In the genomic region with DNA sequence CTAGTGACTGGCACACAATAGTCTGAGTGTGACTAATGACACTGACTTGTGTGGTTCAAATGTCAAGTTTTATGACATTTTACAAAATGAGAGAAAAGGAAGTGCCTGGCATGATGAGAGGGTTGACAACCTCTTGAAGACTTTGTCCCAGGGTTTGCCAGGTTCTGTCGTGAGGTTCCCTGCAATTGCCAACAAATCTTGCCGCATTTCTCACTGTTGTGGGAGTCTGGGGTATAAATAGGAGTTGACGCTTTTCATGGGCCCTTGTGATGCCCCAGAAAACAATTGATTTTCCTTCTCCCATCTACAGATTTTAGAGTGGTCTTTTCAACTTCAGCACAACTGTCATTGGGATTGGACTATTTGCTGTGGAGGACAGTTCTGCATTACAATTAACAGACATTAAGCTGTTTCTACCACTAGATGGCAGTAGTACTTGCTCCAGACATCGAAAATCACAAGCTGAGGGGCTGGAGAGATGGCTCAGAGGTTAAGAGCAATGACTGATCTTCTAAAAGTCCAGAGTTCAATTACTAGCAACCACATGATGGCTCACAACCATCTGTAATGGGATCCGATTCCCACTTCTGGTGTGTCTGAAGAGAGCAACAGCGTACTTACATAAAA, we compare ENCODE assay signal across 8 mouse cellular contexts. TPM values are rescaled to one million over a fixed set of nuclear protein-coding genes. Genes with fewer than 3 reads are reported as not detected.
DNase-seq lines count a peak whose midpoint lies in the region; ATAC-seq and TF ChIP-seq lines count a peak whose summit lies in the region.

No protein-coding gene starts in this region.

- no peak for TF ChIP-seq POLR2A in cerebellum, adult 2 months (IDR thresholded peaks at IDR 0.05; ENCODE audit: borderline replicate concordance, insufficient read depth, low read length)

- H3K36me3 ChIP-seq in forebrain, embryonic 10.5 days (replicated peaks): no peaks in the 10 kb centered on the region
- no peaks in the 10 kb centered on the region for H3K36me3 ChIP-seq in forebrain, embryonic 16.5 days (ENCODE audit: control insufficient read depth, insufficient read depth)
- no peaks in the 10 kb centered on the region for H3K36me3 ChIP-seq in midbrain, embryonic 14.5 days (ENCODE audit: control insufficient read depth, insufficient read depth, low read length)
- no peaks in the 10 kb centered on the region for H3K36me3 ChIP-seq in midbrain, embryonic 16.5 days (ENCODE audit: control insufficient read depth, insufficient read depth, low read length)

- H3K4me3 ChIP-seq in forebrain, embryonic 10.5 days: no peak overlapping the region
- no peak overlapping the region for H3K4me3 ChIP-seq in forebrain, embryonic 16.5 days (replicated peaks; ENCODE audit: low read length)
- no peak overlapping the region for H3K4me3 ChIP-seq in midbrain, embryonic 14.5 days (replicated peaks; ENCODE audit: low read depth, low read length)
- no peak overlapping the region for H3K4me3 ChIP-seq in midbrain, embryonic 16.5 days (ENCODE audit: low read depth, low read length)
- no peak overlapping the region for H3K4me3 ChIP-seq in cerebellum, adult 2 months (replicated peaks; ENCODE audit: insufficient read depth, low read depth, low read length)

- peaks cover 6% of the 10 kb centered on the region for H3K4me1 ChIP-seq in forebrain, embryonic 10.5 days
- H3K4me1 ChIP-seq in forebrain, embryonic 16.5 days (replicated peaks; ENCODE audit: control insufficient read depth, insufficient read depth, low read length): peaks cover under 1% of the 10 kb centered on the region
- peaks cover under 1% of the 10 kb centered on the region; the same call in 1 of the 2 replicates for H3K4me1 ChIP-seq in midbrain, embryonic 14.5 days (ENCODE audit: control insufficient read depth, insufficient read depth, low read length)
- H3K4me1 ChIP-seq in midbrain, embryonic 16.5 days (ENCODE audit: control insufficient read depth, insufficient read depth, low read length): peaks cover 3% of the 10 kb centered on the region
- no peaks in the 10 kb centered on the region for H3K4me1 ChIP-seq in cerebellum, adult 2 months (ENCODE audit: control insufficient read depth, insufficient read depth, low read length)

- no peak overlapping the region for H3K9ac ChIP-seq in forebrain, embryonic 16.5 days (replicated peaks; ENCODE audit: low read depth, low read length)
- no peak overlapping the region for H3K9ac ChIP-seq in midbrain, embryonic 14.5 days (replicated peaks; ENCODE audit: low read length)
- no peak overlapping the region for H3K9ac ChIP-seq in midbrain, embryonic 16.5 days (ENCODE audit: low read depth, low read length)

- 34% methylated on average over 6 of the region's 6 CpGs for WGBS in forebrain, embryonic 10.5 days
- 34% methylated on average over 6 of the region's 6 CpGs for whole genome bisulfite sequencing in forebrain, embryonic 16.5 days
- WGBS in midbrain, embryonic 14.5 days: 33% methylated on average over 6 of the region's 6 CpGs
- 35% methylated on average over 6 of the region's 6 CpGs for WGBS in midbrain, embryonic 16.5 days
- WGBS in cerebellum, adult 2 months: 31% methylated on average over 6 of the region's 6 CpGs

- TF ChIP-seq CTCF in cerebellum, adult 2 months (IDR thresholded peaks at IDR 0.05; ENCODE audit: borderline replicate concordance, insufficient read depth, low read depth, low read length): peak; percentile 51; the same call in 1 of the 2 replicates

- H3K27me3 ChIP-seq in forebrain, embryonic 10.5 days (ENCODE audit: poor library complexity, severe bottlenecking): no peaks in the 10 kb centered on the region
- H3K27me3 ChIP-seq in forebrain, embryonic 16.5 days (replicated peaks; ENCODE audit: control insufficient read depth, insufficient read depth, low read length): no peaks in the 10 kb centered on the region
- no peaks in the 10 kb centered on the region for H3K27me3 ChIP-seq in midbrain, embryonic 14.5 days (ENCODE audit: control insufficient read depth, insufficient read depth, low read length)
- H3K27me3 ChIP-seq in midbrain, embryonic 16.5 days (ENCODE audit: control insufficient read depth, insufficient read depth, low read depth, low read length): no peaks in the 10 kb centered on the region
- no peaks in the 10 kb centered on the region for H3K27me3 ChIP-seq in cerebellum, adult 2 months (ENCODE audit: control insufficient read depth, insufficient read depth, low read length)

- H3K9me3 ChIP-seq in forebrain, embryonic 10.5 days: no peaks in the 10 kb centered on the region
- no peaks in the 10 kb centered on the region for H3K9me3 ChIP-seq in forebrain, embryonic 16.5 days (ENCODE audit: control insufficient read depth, low read length)
- no peaks in the 10 kb centered on the region for H3K9me3 ChIP-seq in midbrain, embryonic 14.5 days (ENCODE audit: control insufficient read depth, low read length)
- H3K9me3 ChIP-seq in midbrain, embryonic 16.5 days (replicated peaks; ENCODE audit: control insufficient read depth, low read length, poor library complexity, severe bottlenecking): no peaks in the 10 kb centered on the region

- H3K4me2 ChIP-seq in forebrain, embryonic 16.5 days (ENCODE audit: low read length): no peak overlapping the region
- no peak overlapping the region for H3K4me2 ChIP-seq in midbrain, embryonic 14.5 days (ENCODE audit: low read length)
- H3K4me2 ChIP-seq in midbrain, embryonic 16.5 days (ENCODE audit: low read length): no peak overlapping the region

- peak; percentile 17 for DNase-seq in forebrain, embryonic 10.5 days (ENCODE audit: extremely low spot score, low spot score)
- DNase-seq in midbrain, embryonic 14.5 days: peak; percentile 89
- DNase-seq in cerebellum, adult 2 months: peak; percentile 24 to 65
- no peak for DNase-seq in frontal cortex, postnatal 25 days (ENCODE audit: low spot score in 2 of 2)

- ATAC-seq in forebrain, embryonic 16.5 days: no peak
- ATAC-seq in midbrain, embryonic 14.5 days (ENCODE audit: low FRiP score, low TSS enrichment): no peak
- no peak for ATAC-seq in midbrain, embryonic 16.5 days
- ATAC-seq in inflammation-experienced regulatory T-cells, adult 6 months: peak; percentile 37
- peak; percentile 59 for ATAC-seq in megakaryocyte progenitor cell, adult 5-6 weeks (replicated peaks; ENCODE audit: poor library complexity)

- H3K27ac ChIP-seq in forebrain, embryonic 10.5 days: no peak overlapping the region
- H3K27ac ChIP-seq in forebrain, embryonic 16.5 days (ENCODE audit: low read length): no peak overlapping the region
- H3K27ac ChIP-seq in midbrain, embryonic 14.5 days (replicated peaks; ENCODE audit: low read depth, low read length): no peak overlapping the region
- H3K27ac ChIP-seq in midbrain, embryonic 16.5 days (ENCODE audit: low read length): no peak overlapping the region
- no peak overlapping the region for H3K27ac ChIP-seq in cerebellum, adult 2 months (ENCODE audit: insufficient read depth, low read length)

RNA-seq across cellular contexts. Expression of a gene that starts 4.2 kb away (rescaled TPM):
- 10.3 and 10.6 TPM in 2 replicates for polyA plus RNA-seq in forebrain, embryonic 10.5 days (2016; fragmentation: Nextera tagmentation; extraction: Ambion mirVana)
- 9.6 and 13.0 TPM in 2 replicates for polyA plus RNA-seq in forebrain, embryonic 16.5 days (2015; fragmentation: Nextera tagmentation; extraction: Ambion mirVana)
- polyA plus RNA-seq in midbrain, embryonic 14.5 days (2014; fragmentation: Nextera tagmentation; extraction: Ambion mirVana): 12.4 and 14.1 TPM in 2 replicates
- 16.1 and 17.7 TPM in 2 replicates for polyA plus RNA-seq in midbrain, embryonic 16.5 days (2015; fragmentation: Nextera tagmentation; extraction: Ambion mirVana)
- 6.5 and 7.3 TPM in 2 replicates for polyA plus RNA-seq in cerebellum, adult 2 months (2012; rRNA removed)
- polyA plus RNA-seq in inflammation-experienced regulatory T-cells, adult 6 months (2017; shearing (Covaris generic)): 1 to 10 TPM; 8.2 to 8.5 (median 8.4) TPM
- 9.8 and 14.2 TPM in 2 replicates for total RNA-seq in megakaryocyte progenitor cell, adult 5-6 weeks (2015)
- total RNA-seq in megakaryocyte progenitor cell, adult 5-6 weeks (2017): 10.1 and 13.7 TPM in 2 replicates

RNA-seq across cellular contexts. Expression of a gene that starts 19.1 kb away (rescaled TPM):
- polyA plus RNA-seq in forebrain, embryonic 10.5 days (2016; fragmentation: Nextera tagmentation; extraction: Ambion mirVana): 1.7 and 1.9 TPM in 2 replicates
- polyA plus RNA-seq in forebrain, embryonic 16.5 days (2015; fragmentation: Nextera tagmentation; extraction: Ambion mirVana): 4.6 and 5.0 TPM in 2 replicates
- polyA plus RNA-seq in midbrain, embryonic 14.5 days (2014; fragmentation: Nextera tagmentation; extraction: Ambion mirVana): 5.7 and 6.0 TPM in 2 replicates
- polyA plus RNA-seq in midbrain, embryonic 16.5 days (2015; fragmentation: Nextera tagmentation; extraction: Ambion mirVana): 3.7 and 4.2 TPM in 2 replicates
- 7.8 and 9.4 TPM in 2 replicates for polyA plus RNA-seq in cerebellum, adult 2 months (2012; rRNA removed)
- polyA plus RNA-seq in inflammation-experienced regulatory T-cells, adult 6 months (2017; shearing (Covaris generic)): 10 to 100 TPM in 2 of 3 experiments, 1 to 10 TPM in 1; 2.9 to 12.8 (median 10.1) TPM
- 3.4 and 4.2 TPM in 2 replicates for total RNA-seq in megakaryocyte progenitor cell, adult 5-6 weeks (2015)
- 1.2 and 3.4 TPM in 2 replicates for total RNA-seq in megakaryocyte progenitor cell, adult 5-6 weeks (2017)

RNA-seq across cellular contexts. Expression of a gene that starts 19.4 kb away (rescaled TPM):
- 15.3 and 16.3 TPM in 2 replicates for polyA plus RNA-seq in forebrain, embryonic 10.5 days (2016; fragmentation: Nextera tagmentation; extraction: Ambion mirVana)
- polyA plus RNA-seq in forebrain, embryonic 16.5 days (2015; fragmentation: Nextera tagmentation; extraction: Ambion mirVana): 16.2 and 19.5 TPM in 2 replicates
- 21.8 and 23.1 TPM in 2 replicates for polyA plus RNA-seq in midbrain, embryonic 14.5 days (2014; fragmentation: Nextera tagmentation; extraction: Ambion mirVana)
- polyA plus RNA-seq in midbrain, embryonic 16.5 days (2015; fragmentation: Nextera tagmentation; extraction: Ambion mirVana): 15.8 and 18.8 TPM in 2 replicates
- 4.4 and 4.9 TPM in 2 replicates for polyA plus RNA-seq in cerebellum, adult 2 months (2012; rRNA removed)
- 1 to 10 TPM in 1 of 3 experiments, under 1 TPM in 2; 0.62 to 1.4 (median 0.78) TPM for polyA plus RNA-seq in inflammation-experienced regulatory T-cells, adult 6 months (2017; shearing (Covaris generic))
- 8.0 and 9.8 TPM in 2 replicates for total RNA-seq in megakaryocyte progenitor cell, adult 5-6 weeks (2015)
- 5.0 and 5.5 TPM in 2 replicates for total RNA-seq in megakaryocyte progenitor cell, adult 5-6 weeks (2017)

Comparison
In these comparisons a context has a peak if more than half of its experiments do, and no peak if none do; other contexts are left out.
1. DNase-seq: peak in forebrain, embryonic 10.5 days (single experiment), midbrain, embryonic 14.5 days (single experiment) and cerebellum, adult 2 months (2 of 2); none in frontal cortex, postnatal 25 days (0 of 2).
2. ATAC-seq: peak in inflammation-experienced regulatory T-cells, adult 6 months (single experiment) and megakaryocyte progenitor cell, adult 5-6 weeks (single experiment); none in forebrain, embryonic 16.5 days (single experiment), midbrain, embryonic 14.5 days (single experiment) and midbrain, embryonic 16.5 days (single experiment).